Mouse (Mus musculus) spleen, postnatal 4 days (tissue): ENCODE results near the gene Cd52.

ENCODE experiments used
- DNase-seq, 2 experiments: peaks; one replicate each; pipeline ENCODE4 v3.0.0; 2022; ENCODE audit warnings: low spot score in 2 of 2

Gene Cd52

DNA sequence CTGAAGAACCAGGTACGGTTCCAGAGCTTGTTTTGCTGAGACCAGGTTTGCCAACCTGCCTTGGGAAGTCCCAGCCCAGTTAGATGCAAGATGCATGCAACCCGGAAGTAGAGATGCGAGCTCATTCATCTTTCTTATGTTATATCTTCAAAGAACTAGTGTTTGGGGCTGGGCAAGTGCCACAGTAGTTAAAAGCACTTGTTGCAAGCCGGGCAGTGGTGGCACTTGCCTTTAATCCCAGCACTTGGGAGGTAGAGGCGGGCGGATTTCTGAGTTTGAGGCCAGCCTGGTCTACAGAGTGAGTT, 3.7 kb downstream of the Cd52 start:
- DNase-seq: no peak

DNA sequence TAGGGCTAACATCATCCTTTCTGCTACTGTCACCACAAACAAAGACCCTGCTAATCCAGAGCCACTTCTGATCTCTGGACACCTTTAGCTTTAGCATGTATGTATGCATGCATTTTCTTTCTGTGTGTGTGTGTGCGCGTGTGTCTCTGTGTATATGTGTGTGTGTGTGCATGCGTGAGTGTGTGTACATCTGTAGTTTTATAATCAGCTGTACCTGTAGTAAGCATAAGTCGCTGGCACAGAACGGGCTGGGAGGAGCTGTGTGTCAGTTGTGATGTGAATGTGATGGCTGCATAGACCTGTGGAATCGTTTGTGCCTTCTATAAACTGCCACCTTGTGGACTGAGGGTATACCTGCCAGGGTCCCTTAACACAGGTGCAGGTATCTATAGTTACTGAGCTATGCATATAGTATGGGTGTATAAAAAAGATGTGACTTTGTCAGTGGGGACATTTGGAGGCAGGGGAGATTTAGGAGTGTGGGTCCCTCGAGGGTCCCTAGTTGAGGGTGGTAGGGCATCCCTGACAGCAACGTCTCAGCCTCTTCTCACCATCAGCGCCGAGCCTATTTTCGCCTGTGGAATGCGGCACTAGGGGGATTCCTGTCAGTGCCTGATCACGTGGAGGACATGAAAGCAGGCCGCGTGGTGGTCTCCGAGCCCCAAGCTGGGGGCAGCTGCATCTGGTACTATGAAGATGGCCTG, 4.2 kb downstream of the Cd52 start:
- DNase-seq: no peak

DNA sequence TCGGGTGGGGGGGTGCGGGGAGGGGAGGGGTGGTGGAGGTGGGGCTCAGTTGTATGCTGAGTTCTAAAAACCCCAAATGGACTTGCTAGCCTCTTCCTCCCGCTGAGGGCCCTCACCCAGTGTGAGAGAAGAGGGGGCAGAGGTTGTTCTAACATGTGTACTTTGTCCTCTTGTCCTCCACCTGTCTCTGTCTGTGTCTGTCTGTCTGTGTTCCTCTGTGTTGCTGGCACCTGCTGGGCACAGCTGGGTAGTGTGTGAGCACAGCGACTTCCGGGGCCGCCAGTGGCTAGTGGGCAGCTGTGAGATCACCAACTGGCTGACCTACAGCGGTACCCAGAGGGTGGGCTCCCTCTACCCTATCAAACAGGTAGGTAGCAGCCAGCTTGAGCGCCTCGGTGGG, 5.9 kb downstream of the Cd52 start:
- DNase-seq: no peak

- peak in 1 of 2 experiments; percentile 45 for DNase-seq
Measured at GRCm38 (mm10) chr4:134087412-134087811, 7.5 kb downstream of the Cd52 start.

DNA sequence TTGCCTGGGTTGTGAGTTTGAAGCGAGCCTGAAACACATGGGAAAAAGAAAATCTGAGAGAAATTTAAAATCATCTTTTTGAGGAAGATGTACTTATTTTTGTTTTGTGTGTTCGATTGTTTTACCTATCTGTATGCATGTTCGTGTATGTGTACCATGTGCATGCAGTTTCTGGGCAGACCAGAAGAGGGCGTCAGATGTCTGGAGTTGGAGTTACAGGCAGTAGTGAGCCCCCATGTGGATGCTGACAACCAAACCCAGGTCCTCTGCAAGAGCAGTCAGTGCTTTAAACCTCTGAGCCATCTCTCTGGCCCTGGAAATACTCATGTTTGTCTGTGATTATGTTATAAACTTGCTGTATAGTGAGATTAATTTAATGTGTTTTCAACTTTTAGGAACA, 9.9 kb downstream of the Cd52 start:
- DNase-seq: no peak

- peak in 1 of 2 experiments; percentile 61 for DNase-seq
Measured at GRCm38 (mm10) chr4:134082460-134082859, 12.4 kb downstream of the Cd52 start.

- DNase-seq: peak; percentile 84 to 87
Measured at GRCm38 (mm10) chr4:134081730-134082386, 13.0 kb downstream of the Cd52 start.

DNA sequence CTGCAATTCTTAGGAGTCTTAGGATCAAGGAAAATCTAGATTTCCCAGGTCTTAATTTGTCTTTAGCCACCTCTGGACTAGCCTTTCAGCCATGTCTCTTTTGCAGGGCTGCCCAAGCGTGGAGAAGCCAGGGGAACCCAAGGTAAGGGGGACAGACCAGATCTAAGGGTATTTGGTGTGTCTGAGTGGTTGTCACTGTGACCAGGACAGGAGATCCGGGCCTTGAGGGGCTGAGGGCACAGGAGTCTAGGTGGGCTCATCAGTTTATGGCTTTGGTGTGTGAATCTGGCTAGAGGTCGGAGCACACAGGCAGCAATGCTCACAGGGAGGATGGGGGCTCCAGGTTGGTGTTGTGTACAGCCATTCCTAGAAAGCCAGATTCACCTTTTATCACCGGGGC, 14.2 kb downstream of the Cd52 start:
- DNase-seq: peak in 1 of 2 experiments; percentile 55

DNA sequence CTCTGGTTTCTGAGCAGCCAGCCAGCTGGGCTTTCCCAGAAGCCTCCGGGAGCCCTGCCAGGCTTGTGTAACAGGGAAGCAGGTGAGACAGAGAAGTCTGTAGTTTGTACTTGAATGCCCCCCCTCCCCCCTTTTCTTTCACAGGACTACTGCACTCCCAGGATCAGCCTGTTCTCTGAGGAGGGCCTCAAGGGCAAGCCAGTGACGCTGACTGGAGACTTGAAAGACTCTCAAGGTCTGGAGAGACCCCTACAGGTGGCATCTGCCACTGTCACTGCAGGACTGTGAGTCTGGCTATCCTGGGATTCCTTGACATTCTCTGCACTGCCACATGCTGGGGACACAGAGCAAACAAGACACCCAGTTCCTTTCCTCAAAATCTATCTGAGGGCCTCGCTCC, 16.2 kb downstream of the Cd52 start:
- DNase-seq: no peak

DNA sequence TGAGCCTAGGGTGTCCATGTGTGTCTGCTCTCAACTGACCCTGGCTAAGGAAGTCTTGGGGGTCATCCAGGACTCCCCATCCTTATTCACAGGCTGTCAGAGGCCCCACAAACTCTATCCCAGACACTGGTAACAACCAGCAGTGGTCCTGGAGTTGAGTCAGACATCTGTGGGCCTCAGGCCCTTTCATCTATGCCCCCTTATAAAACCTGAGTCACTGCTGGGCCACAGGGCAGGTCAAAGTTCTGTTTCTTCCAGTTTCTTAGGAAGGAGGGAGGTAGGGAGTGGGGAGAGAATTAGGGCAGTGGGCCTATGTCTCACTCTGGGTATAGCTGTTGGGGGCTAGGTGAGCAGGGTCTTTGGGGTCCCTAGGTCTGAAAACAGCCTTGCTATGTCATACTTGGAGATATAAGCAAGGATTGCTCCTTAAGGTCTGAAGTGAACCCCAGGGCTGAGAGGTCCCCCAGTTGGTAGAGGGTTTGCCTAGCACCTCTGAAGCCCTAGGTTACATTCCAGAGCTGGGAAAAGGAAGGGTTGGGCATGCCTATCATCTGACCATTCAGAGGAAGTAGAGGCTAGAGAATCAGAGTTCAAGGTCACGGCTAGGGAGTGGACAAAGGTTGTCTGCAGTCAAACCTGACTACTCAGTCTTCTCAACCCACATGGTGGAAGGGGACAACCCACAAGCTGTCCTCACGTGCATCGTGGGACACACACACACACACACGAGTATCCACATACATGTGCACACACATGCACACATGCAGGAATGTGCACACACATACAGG, 25.9 kb downstream of the Cd52 start:
- no peak for DNase-seq

DNA sequence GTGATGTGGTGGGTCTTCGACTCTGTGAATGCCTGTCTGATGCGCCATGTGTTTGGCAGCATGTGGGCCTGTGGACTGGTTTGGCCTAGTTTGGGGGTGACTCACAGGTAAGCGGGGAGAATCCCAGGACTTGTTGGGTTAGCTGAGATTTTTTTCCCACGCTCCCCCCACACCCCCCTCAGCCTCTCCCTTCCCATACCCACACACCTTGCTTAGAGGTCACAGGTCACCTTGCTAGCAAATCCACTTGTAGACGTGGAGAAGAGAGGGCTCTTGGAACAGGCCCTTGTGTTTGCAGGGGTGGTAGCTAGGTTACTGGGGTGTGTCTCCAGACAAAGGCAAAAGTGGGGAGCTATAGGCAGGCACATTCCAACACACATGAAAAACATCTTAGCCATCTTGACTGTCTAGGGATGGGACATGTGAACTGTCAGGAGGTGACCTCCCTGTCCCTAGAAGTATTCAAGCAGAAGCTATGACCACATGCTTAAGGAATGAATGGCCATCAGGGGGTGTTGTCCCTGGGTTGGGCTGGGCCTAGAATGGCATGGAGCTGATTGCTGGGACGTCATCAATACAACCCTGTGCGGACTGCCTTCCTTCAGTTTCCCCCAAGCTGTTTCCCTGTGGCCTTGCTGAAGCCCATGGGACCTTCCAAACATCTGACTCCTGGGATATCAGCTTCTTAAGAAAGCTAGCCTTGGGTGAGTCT, 26.9 kb downstream of the Cd52 start:
- no peak for DNase-seq

- no peak for DNase-seq
Measured at GRCm38 (mm10) chr4:134067383-134067782, 27.5 kb downstream of the Cd52 start.

DNA sequence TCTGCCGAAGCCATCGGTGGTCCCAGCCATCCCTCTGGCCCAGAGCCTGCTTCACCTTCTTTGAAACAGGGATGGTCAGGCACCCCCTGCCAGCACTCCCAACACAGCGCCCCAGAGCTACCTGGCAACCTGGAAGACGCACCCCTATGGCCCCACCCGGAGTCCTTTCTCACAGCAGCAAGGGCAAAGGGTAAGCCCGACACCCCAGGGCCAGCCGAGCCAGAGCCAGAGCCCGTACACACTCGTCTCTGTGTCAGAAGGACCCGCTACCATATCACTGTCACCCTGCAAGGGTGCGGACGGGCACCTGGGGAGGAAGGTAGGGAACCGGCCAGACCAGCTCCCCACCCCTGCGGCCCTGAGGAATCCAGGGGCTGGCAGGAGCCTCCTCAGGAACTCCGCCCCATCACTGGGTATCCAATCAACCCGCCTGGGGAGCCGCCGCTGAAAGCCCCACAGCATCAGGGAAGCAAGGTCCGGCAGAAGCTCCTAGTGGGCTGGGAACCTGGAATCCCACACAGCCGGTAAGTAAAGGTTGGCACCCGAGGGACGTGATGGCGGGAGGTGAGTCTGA, 29.4 kb downstream of the Cd52 start:
- no peak for DNase-seq

DNA sequence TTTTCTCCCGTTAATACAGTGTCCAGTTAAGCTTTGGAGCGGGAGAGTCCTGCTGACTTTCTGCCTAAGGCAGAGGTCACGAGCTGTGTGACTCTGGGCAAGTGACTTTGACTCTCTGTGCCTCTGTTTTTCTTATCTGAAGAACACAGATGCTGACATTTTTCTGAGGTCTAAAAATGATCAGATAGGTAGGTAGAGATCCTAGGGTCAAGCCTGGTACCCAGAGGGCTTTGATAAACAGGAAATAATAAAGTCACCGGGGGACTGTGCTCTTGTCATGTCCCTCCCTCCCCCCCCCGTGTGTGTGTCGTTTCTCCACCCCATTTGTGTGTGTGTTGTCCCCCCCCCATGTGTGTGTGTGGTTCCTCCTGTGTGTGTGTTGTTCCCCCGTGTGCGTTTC, 32.3 kb downstream of the Cd52 start:
- no peak for DNase-seq

- DNase-seq: no peak
Measured at GRCm38 (mm10) chr4:134061944-134062446, 32.9 kb downstream of the Cd52 start.

GRCm38 (mm10) chr4:134061166-134061830, 33.6 kb downstream of the Cd52 start:
- DNase-seq: no peak

- no peak for DNase-seq
Measured at GRCm38 (mm10) chr4:134060135-134060865, 34.6 kb downstream of the Cd52 start, which contains the start of gene Crybg2. Gene Crybg2, plus strand, starts transcription at chr4:134060815.

DNA sequence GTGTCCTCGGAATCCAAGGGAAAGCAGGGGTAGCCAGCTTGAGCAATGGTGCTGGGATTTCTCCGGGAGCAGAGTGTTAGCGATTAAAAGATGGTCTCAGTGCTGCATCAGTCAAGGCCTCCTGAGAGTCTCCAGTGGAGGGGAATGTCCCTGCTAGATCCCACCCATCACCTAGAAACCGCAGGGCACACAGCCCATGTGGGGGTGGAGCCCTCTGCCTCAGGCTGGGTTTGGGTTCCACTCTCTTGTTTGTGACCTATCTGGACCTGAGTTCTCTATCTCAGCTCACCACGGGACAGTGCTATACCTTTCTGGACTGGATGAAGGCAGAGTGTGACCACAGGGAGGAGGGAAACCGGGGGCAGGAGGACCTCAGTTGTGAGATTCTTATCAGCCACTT, 36.0 kb downstream of the Cd52 start:
- DNase-seq: no peak

- no peak for DNase-seq
Measured at GRCm38 (mm10) chr4:134058166-134058715, 36.6 kb downstream of the Cd52 start.

DNA sequence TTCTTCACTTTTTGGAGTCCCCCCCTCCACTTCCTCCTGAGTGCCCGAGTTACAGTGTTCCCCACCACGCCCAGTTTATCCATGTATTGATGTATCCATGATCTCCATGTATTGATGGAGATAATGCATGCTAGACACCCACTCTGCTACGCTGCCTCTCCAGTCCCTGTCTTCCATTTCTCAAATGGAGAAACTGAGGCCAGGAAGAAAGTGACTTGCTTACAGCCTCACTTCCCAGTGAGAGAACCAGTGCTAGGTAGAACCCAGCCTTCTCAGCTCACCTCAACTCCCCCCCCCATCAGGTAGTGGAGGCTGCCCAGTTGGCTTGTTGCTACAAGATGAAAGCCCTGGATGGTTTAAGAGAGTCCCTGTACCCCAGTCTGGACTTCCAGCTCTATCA, 41.3 kb downstream of the Cd52 start, which contains the start of gene Zfp683:
Gene Zfp683, plus strand, starts transcription at position 301 of the 400 bp plus-strand sequence.
- no peak for DNase-seq
